Mouse (Mus musculus) C2C12 (cell line): ENCODE results near the gene Flrt1.

Experiments
- CTCF ChIP-seq: IDR thresholded peaks from one replicate; pipeline ENCODE4 v1.5.1; 2011; ENCODE audit not compliant: control insufficient read depth, insufficient read depth, insufficient read length
- FOSL1 ChIP-seq: IDR thresholded peaks from one replicate; pipeline ENCODE4 v1.8.0; 2011; ENCODE audit warnings: mild to moderate bottlenecking, low read length; ENCODE audit not compliant: poor library complexity, insufficient read depth, severe bottlenecking
- MAX ChIP-seq: IDR thresholded peaks from one replicate; pipeline ENCODE4 v1.6.1; 2011; ENCODE audit warnings: mild to moderate bottlenecking, control low read depth
- MYOD1 ChIP-seq: IDR thresholded peaks from one replicate; pipeline ENCODE4 v1.6.1; 2011; ENCODE audit warnings: low read depth; ENCODE audit not compliant: control insufficient read depth, insufficient read length
- MYOG ChIP-seq: IDR thresholded peaks from one replicate; pipeline ENCODE4 v1.6.1; 2011; ENCODE audit not compliant: control insufficient read depth, insufficient read length; ENCODE audit errors: extremely low read depth
- USF1 ChIP-seq: IDR thresholded peaks from one replicate; pipeline ENCODE4 v1.6.1; 2011; ENCODE audit warnings: low read depth, mild to moderate bottlenecking, control low read depth, moderate library complexity

GRCm38 (mm10) chr19:7122698-7123306 lies 17.3 kb upstream of the Flrt1 start:
- TF ChIP-seq CTCF (no peak), MYOG (no peak), MAX (no peak), USF1 (no peak), MYOD1 (no peak), FOSL1 (no peak)
